Mouse (Mus musculus): Measurements from ENCODE around the gene Mapk8ip3. TPM values are rescaled to one million over a fixed set of nuclear protein-coding genes. Genes with fewer than 3 reads are reported as not detected.

The Mapk8ip3 gene
- total RNA-seq, 2 experiments from 2014 or later = 66.5 to 68.5 TPM

- DNase-seq = no peak
Measured at GRCm38 (mm10) chr17:24884391-24884790, 52.4 kb downstream of the Mapk8ip3 start.

DNA sequence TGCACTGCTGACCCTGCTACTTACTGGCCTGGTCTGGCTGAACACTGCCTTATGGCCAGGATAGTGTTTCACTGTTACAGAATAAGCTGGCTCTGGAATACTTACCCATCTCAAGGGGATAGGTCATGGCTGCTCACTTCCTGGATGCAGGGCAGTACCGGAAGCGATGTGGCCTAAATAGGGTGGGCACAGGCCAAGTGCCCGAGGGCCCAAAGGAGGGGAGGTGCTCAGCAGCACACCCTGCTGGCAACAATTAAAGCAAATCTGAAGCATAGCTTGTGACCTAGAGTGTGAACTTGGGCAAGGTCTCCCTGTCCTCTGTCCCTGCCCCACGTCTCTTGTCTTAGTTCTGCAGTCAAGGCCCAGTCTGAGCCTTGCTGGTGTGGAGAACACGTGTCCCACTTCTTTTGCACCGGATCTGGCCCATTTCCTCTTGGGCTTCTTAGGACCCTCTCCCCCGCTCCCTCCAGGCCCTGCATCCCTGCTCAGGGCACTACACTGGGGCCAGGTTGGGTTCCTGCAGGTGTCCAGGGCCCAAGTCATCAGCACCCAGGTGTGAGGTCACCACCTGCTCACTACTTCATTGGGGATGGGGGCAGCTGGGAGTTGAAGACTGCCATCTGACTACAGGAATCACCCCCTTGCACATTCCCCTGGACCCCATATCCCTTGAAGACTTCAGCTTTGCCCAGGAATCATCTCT is 54.9 kb downstream of the Mapk8ip3 start:
- DNase-seq = peak; percentile 71

DNA sequence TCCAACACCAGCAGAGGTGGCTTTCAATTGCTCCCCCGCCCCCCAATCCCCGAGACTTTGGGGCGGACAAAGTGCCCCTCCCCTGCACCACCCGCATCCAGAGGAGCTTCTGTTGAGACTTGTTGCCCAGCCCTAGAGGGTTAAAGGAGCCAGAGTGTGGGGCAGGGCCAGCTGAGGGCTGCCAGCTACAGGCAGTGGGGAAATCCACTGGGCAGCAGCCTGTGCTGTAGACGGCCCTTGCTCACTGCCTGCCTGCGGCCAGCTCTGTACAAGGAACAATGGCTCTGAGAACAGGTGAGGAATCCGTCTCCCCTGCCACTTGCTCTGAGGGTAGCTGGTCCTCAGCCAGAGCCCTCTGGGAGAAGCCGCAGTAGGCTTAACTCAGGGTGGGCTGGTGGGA is 58.2 kb downstream of the Mapk8ip3 start:
- DNase-seq = no peak

DNA sequence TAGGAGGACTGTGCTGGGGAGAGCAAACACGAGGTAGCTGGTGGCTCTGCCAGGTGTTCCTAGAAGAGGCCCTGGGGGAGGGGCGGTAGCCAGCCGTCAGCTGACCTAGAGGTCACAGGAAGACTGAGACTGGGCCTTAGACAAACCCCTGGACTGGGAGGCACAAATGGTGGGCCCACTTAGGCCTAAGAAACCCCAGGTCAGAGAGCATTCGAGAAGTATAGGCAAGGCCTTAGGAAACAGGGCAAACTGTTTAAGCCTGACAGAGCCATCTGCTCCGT is 58.7 kb downstream of the Mapk8ip3 start:
- peak; percentile 75 for DNase-seq

DNA sequence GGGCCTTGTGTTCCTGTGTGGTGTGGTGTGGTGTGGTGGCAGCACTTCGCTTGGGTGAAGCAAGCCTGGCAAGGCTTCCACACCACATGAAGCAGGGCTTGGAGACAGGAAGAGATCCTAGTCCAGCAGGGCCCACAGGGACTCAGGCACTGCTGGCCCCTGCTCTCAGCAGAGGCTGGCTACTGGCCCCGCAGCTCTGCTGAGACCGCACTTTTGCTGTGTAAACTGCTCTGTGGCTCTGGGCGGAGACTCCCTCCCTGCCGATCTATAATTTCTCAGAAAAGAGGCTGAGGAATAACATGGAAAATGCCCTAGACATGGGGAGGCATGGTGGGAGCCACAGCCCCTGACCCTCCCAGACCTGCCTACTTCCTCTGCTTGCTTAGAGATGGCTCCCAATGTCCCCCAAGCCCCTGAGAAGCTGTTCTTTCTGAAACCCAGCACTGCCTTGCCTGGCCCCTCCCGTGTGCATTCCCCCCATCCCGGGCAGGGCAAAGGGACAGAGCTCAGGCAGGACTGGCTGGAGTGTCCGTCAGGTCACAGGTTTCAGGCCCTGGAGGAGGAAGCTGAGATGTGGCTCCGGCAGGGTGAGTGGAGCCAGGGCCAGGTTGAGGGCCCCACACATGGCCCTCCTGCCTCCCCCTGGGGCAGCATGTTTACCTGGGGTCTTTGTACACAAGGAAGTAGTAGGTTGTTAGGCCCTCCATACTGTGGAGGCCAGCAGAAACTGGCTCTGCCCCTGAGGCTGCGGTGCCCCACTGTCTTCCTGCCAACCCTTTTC is 59.3 kb downstream of the Mapk8ip3 start:
- no peak for DNase-seq

- no peak for DNase-seq
Measured at GRCm38 (mm10) chr17:24874989-24875388, 61.8 kb downstream of the Mapk8ip3 start.

DNA sequence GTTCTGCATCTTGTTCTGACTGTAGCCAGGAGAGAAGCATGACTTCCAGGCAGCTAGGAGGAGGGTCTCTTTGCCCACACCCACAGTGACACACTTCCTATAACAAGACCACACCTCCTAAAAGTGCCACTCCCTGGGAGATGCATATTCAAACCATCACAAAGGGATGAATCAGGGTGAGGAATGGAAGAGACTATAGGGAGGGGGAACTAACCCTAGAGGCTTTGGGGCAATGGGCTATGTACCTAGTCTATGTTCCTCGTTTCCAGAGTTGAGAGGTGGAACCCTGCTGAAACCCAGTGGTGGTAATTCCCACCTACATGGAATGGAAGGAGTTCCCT is 62.4 kb downstream of the Mapk8ip3 start:
- no peak for DNase-seq

DNA sequence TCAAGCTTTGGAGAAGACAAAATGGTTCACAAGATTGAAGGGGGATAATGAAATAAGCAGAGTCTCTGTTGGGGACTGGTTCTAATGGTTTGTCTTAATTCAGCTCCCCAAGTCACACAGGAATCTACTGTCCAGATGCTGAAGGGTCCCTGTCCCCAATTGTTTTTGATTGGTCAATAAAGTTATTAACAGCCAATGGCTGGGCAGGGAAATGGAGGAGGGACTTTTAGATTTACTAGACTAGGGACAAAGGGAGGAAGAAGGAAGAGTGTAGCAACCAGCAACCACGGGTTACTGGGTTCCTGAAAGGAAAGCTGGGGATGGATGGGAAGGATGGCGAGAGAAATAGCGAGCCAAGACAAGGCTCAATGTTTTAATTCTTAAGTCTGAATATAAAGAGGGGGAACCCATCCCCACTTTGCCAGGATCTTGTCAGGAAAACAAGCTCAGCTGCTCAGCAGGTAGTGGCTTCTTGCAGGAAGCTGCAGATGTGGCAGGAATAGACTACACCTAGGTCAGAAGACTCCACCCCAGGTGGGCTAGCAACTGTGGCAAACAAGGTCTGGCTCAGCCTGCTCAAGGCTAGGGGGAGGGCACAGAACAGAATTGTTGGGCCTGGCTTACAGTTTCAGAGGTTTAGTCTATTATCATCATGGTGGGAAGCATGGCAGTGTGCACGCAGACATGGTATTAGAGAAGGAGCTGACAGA is 62.9 kb downstream of the Mapk8ip3 start:
- DNase-seq = no peak

DNA sequence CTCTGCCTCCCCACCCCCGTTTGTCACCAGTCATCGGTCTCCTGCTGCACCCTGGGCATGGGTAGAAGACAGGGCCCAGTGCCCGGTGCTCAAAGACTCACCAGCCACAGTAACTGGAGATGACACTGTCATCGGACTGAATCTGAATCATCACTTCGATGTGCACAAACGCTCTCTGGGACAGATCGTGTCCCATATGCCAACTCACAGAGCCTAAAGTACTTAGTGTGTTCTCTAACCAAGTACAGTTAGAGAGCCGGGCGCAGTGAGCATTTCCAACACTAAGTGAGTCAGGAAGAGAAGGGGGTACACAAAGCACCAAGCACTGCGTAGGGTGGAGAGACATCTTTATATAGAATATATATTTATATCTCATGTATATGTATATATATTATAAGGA is 68.9 kb downstream of the Mapk8ip3 start:
- DNase-seq = no peak

GRCm38 (mm10) chr17:24865776-24866175 is 71.0 kb downstream of the Mapk8ip3 start, which contains the start of gene Igfals:
Gene Igfals, plus strand, starts transcription at chr17:24865997.
- DNase-seq = no peak

- no peak for DNase-seq
Measured at GRCm38 (mm10) chr17:24861785-24862184, 75.0 kb downstream of the Mapk8ip3 start.

DNA sequence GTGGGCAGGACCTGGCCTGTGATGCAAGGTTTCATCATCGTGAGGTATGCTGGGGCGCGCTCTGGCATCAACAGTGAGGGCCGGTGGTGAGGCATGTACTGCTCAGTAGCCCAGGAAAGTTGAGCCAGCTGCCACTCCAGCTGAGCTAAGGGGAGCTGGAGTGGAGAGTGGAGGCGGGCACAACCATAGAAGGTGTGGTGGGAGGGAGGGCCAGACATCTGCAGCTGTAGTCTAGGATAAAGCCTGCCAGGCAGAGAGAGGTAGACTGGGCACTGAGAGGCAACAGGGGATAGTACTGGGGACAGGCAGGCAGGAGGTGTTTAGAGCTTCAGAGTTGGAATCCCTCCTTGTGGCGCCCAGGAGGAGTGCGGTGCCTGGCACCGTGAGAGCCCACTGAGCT is 76.7 kb downstream of the Mapk8ip3 start:
- DNase-seq = no peak

- peak; percentile 42 for DNase-seq
Measured at GRCm38 (mm10) chr17:24858967-24859366, 77.8 kb downstream of the Mapk8ip3 start.

DNA sequence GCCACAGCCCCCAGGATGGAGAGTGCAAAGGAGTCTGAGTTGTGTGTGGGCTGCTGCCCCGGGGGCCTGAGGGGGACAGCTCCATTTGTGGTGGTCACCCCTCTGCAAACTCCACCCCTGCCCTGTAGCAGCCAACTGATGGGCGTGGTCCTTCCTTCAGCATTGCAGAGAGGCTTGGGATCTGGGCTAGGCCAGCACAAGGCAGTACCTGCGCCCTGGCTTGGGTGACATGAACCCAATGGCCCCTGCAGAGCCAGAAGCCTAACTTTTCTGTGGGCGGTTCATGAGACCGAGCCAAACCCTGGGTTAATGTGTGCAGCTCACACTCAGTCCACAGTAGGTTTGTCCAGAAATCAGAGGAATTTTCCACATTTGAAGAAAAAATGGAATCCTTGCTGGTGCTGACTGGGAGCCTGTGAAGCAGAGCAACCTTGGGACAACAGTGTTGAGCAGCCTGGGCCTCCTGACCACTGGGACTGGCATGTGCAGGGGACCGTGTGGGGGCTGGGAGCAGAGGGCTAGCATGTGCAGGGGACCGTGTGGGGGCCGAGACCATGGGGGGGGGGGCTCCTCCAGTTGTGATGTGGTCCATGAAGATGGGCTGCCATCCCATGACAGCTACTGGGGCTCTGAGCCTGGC is 78.8 kb downstream of the Mapk8ip3 start:
- no peak for DNase-seq

- DNase-seq = no peak
Measured at GRCm38 (mm10) chr17:24856589-24856988, 80.2 kb downstream of the Mapk8ip3 start.

- DNase-seq = no peak
Measured at GRCm38 (mm10) chr17:24855838-24856464, 80.8 kb downstream of the Mapk8ip3 start.

GRCm38 (mm10) chr17:24851381-24852125 is 85.2 kb downstream of the Mapk8ip3 start:
- no peak for DNase-seq

DNA sequence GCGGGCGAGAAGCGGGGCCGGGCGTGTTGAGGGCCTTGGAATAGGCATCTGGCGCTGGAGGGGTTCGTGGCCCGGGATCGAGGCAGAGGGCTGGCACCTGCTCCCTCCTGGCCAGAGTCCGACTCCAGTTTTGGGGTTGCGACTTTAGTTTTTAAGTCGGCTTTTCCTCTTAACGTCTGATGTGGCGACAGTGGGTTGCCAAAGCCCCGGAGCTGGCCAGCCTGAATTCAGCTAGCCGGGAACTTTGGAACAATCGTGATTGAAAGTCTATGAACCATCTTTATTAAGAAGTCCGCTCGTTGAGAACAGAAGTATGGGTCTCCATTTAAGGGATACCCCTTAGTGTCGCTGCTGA is 86.0 kb downstream of the Mapk8ip3 start:
- DNase-seq = no peak

- peak; percentile 95 for DNase-seq
Measured at GRCm38 (mm10) chr17:24850065-24850772, 86.6 kb downstream of the Mapk8ip3 start, which contains the start of gene Fahd1. Gene Fahd1, minus strand, starts transcription at chr17:24850364.

GRCm38 (mm10) chr17:24849733-24850064 is 87.1 kb downstream of the Mapk8ip3 start:
- no peak for DNase-seq

GRCm38 (mm10) chr17:24848600-24849031 is 88.2 kb downstream of the Mapk8ip3 start:
- no peak for DNase-seq

Measured in heart, postnatal 4 days (tissue).